Mouse (Mus musculus) adrenal gland (tissue): Measurements from ENCODE around the gene Chst7.

Experiments
- intact Hi-C: fragments of 180-260 bp; cut with DNase I; formaldehyde crosslinking; loops from one replicate; pipeline ENCODE4 v1.15.1; 2025
- long read RNA-seq, 2 experiments: library from polyadenylated mRNA; unstranded; transcript quantifications; one replicate each; pipeline ENCODE4 v2.0.0; 2020; ENCODE audit warnings: borderline replicate concordance in 1 of 2; ENCODE audit not compliant: insufficient replicate concordance in 1 of 2

Chst7 gene
- long read RNA-seq, experiment 1, partial matches to known transcripts: 0 of 1 reads
- long read RNA-seq, experiment 1, other reads (novel, unspliced or antisense): 0 of 1 reads
- long read RNA-seq, experiment 2: 0 reads

GRCm38 (mm10) chrX:20059381-20059971 lies at the start of gene Chst7:
Chst7 (plus strand) TSS chrX:20059560.
- intact Hi-C loops: loop anchor here (5.0 kb wide), 1 partner anchor 37 kb away; no protein-coding TSS in a partner anchor

- intact Hi-C loops: no loop called here
These were observed 47.1 kb upstream of the Chst7 start for GRCm38 (mm10) chrX:20012211-20012610.

GRCm38 (mm10) chrX:20020942-20021341 lies 38.4 kb upstream of the Chst7 start:
- intact Hi-C loops: loop anchor here (5.0 kb wide), 3 partner anchors 36 to 316 kb away; partner anchors contain the start of gene Chst7

GRCm38 (mm10) chrX:20060096-20060768 lies 872 bp downstream of the Chst7 start:
- intact Hi-C loops: no loop called here

GRCm38 (mm10) chrX:20060769-20061315 lies 1.5 kb downstream of the Chst7 start:
- intact Hi-C loops: no loop called here

- intact Hi-C loops: no loop called here
These were observed 2.6 kb downstream of the Chst7 start for GRCm38 (mm10) chrX:20061764-20062480.

- intact Hi-C loops: no loop called here
These were observed 7.3 kb downstream of the Chst7 start for GRCm38 (mm10) chrX:20066636-20067035.

GRCm38 (mm10) chrX:20070196-20070595 lies 10.8 kb downstream of the Chst7 start:
- intact Hi-C loops: no loop called here

- intact Hi-C loops: no loop called here
These were observed 58.4 kb downstream of the Chst7 start for GRCm38 (mm10) chrX:20117717-20118116.

GRCm38 (mm10) chrX:20125481-20125880 lies 66.1 kb downstream of the Chst7 start:
- intact Hi-C loops: no loop called here

- intact Hi-C loops: no loop called here
These were observed 69.6 kb downstream of the Chst7 start for GRCm38 (mm10) chrX:20128951-20129350.

- intact Hi-C loops: no loop called here
These were observed 70.1 kb downstream of the Chst7 start for GRCm38 (mm10) chrX:20129466-20129865.
